Mouse (Mus musculus): ENCODE measurements at regions not wholly inside any gene's neighbourhood (a gene's known extent, or its start where the extent isn't known, plus 50 kb on each side); places are given as distances from the start of the nearest gene placed in this dataset.
A peak's percentile ranks its signal among the peaks of the same experiment; 100 is the strongest.

- TF ChIP-seq ZC3H11A (IDR thresholded peaks at IDR 0.05; ENCODE audit: low read depth, low read length) (peak; percentile 91), CTCF (IDR thresholded peaks at IDR 0.05 in 2 of 3, conservative IDR thresholded peaks at IDR 0.05 in 1 of 3; ENCODE audit: control insufficient read depth in 1 of 3, insufficient read depth in 1 of 3, low read depth in 2 of 3, low read length in 3 of 3, poor library complexity in 1 of 3, severe bottlenecking in 1 of 3) (peak; percentile 46 to 85 (median 78)), NELFE (IDR thresholded peaks at IDR 0.05; ENCODE audit: low read depth, low read length) (no peak), SIN3A (IDR thresholded peaks at IDR 0.05; ENCODE audit: low read length) (peak; percentile 42; the same call in 1 of the 2 replicates), CHD1 (IDR thresholded peaks at IDR 0.05; ENCODE audit: low read depth, low read length) (no peak), MAZ (IDR thresholded peaks at IDR 0.05; ENCODE audit: low read depth, low read length) (peak; percentile 29; the same call in 1 of the 2 replicates), ZKSCAN1 (IDR thresholded peaks at IDR 0.05; ENCODE audit: low read depth, low read length) (no peak), RAD21 (IDR thresholded peaks at IDR 0.05; ENCODE audit: low read depth, low read length) (peak; percentile 88), MAFK (IDR thresholded peaks at IDR 0.05; ENCODE audit: borderline replicate concordance, low read depth, low read length) (no peak), POLR2AphosphoS5 (IDR thresholded peaks at IDR 0.05; ENCODE audit: borderline replicate concordance, low read depth, low read length) (no peak), SMC3 (IDR thresholded peaks at IDR 0.05; ENCODE audit: low read depth, low read length) (peak; percentile 92), USF1 (IDR thresholded peaks at IDR 0.05; ENCODE audit: low read depth, low read length) (no peak)
- no peaks in the 10 kb centered on the region for H3K4me1 ChIP-seq (ENCODE audit: control insufficient read depth in 1 of 2, insufficient read depth in 2 of 2, low read length in 2 of 2)
- H3K27ac ChIP-seq (ENCODE audit: control insufficient read depth, low read depth, low read length): no peak overlapping the region
- H3K9me3 ChIP-seq (replicated peaks; ENCODE audit: insufficient read depth, low read length): no peaks in the 10 kb centered on the region
- H3K36me3 ChIP-seq (ENCODE audit: control insufficient read depth in 1 of 2, insufficient read depth in 2 of 2, low read length in 2 of 2): no peaks in the 10 kb centered on the region
- H3K9ac ChIP-seq (ENCODE audit: control insufficient read depth, low read depth, low read length, poor library complexity, severe bottlenecking): no peak overlapping the region
- DNase-seq (ENCODE audit: low read depth, low spot score): peak; percentile 81
- H3K27me3 ChIP-seq (ENCODE audit: control insufficient read depth in 1 of 2, insufficient read depth in 2 of 2, low read length in 2 of 2): no peaks in the 10 kb centered on the region
- no peak overlapping the region for H3K4me3 ChIP-seq (ENCODE audit: control insufficient read depth in 1 of 2, insufficient read depth in 1 of 2, low read depth in 2 of 2, low read length in 2 of 2)
- no peaks in the 10 kb centered on the region for H3K79me2 ChIP-seq (ENCODE audit: control insufficient read depth, insufficient read depth, low read length, poor library complexity)
Observed at GRCm38 (mm10) chrX:12851684-12852083, 89.8 kb upstream of the Med14 start.

GRCm38 (mm10) chrX:12844431-12844830 is 82.6 kb upstream of the Med14 start:
- Histone ChIP-seq H3K27me3 (ENCODE audit: control insufficient read depth in 1 of 2, insufficient read depth in 2 of 2, low read length in 2 of 2) (no peaks in the 10 kb centered on the region; a peak in 1 of 4 replicates), H3K9me3 (replicated peaks; ENCODE audit: insufficient read depth, low read length) (no peaks in the 10 kb centered on the region), H3K27ac (ENCODE audit: control insufficient read depth, low read depth, low read length) (no peak overlapping the region), H3K4me1 (ENCODE audit: control insufficient read depth in 1 of 2, insufficient read depth in 2 of 2, low read length in 2 of 2) (peaks cover 0 to 4% of the 10 kb centered on the region in 2 experiments; a peak in 2 of 4 replicates), H3K79me2 (ENCODE audit: control insufficient read depth, insufficient read depth, low read length, poor library complexity) (no peaks in the 10 kb centered on the region), H3K9ac (ENCODE audit: control insufficient read depth, low read depth, low read length, poor library complexity, severe bottlenecking) (no peak overlapping the region), H3K4me3 (ENCODE audit: control insufficient read depth in 1 of 2, insufficient read depth in 1 of 2, low read depth in 2 of 2, low read length in 2 of 2) (no peak overlapping the region), H3K36me3 (ENCODE audit: control insufficient read depth in 1 of 2, insufficient read depth in 2 of 2, low read length in 2 of 2) (peaks cover 0 to 7% of the 10 kb centered on the region in 2 experiments; a peak in 2 of 4 replicates)
- TF ChIP-seq MEF2A (IDR thresholded peaks at IDR 0.05; ENCODE audit: extremely low read depth, insufficient replicate concordance, low read depth, low read length, poor library complexity, severe bottlenecking) (no peak), ZC3H11A (IDR thresholded peaks at IDR 0.05; ENCODE audit: low read depth, low read length) (no peak), MYC (IDR thresholded peaks at IDR 0.05; ENCODE audit: low read depth, low read length) (no peak), MAX (IDR thresholded peaks at IDR 0.05; ENCODE audit: low read length) (no peak), KAT2A (conservative IDR thresholded peaks at IDR 0.05; ENCODE audit: low read depth, low read length) (no peak), TAL1 (IDR thresholded peaks at IDR 0.05; ENCODE audit: low read length) (no peak), E2F4 (IDR thresholded peaks at IDR 0.05; ENCODE audit: borderline replicate concordance, low read depth, low read length) (no peak), TCF12 (IDR thresholded peaks at IDR 0.05; ENCODE audit: low read depth, low read length) (no peak), ZKSCAN1 (IDR thresholded peaks at IDR 0.05; ENCODE audit: low read depth, low read length) (no peak), POLR2AphosphoS5 (IDR thresholded peaks at IDR 0.05; ENCODE audit: borderline replicate concordance, low read depth, low read length) (no peak), SMC3 (IDR thresholded peaks at IDR 0.05; ENCODE audit: low read depth, low read length) (no peak)
- DNase-seq (ENCODE audit: low read depth, low spot score): no peak

Data from MEL (cell line).